Mouse (Mus musculus) neural tube, embryonic 12.5 days (tissue): Measurements from ENCODE around the gene Madd. TPM values are rescaled to one million over a fixed set of nuclear protein-coding genes. Genes with fewer than 3 reads are reported as not detected.

Experiments
- ATAC-seq: fragments of 200-750 bp; cut with Nextera tagmentation; 2 replicates; pipeline ENCODE4 v1.8.0; 2017; ENCODE audit warnings: low read depth, mild to moderate bottlenecking, moderate TSS enrichment, moderate library complexity; ENCODE audit not compliant: low FRiP score
- H3K27ac ChIP-seq: fragments of 300-500 bp; sonication (generic); 2 replicates; pipeline ENCODE4 v1.5.1; 2016
- H3K27me3 ChIP-seq: fragments of 300-500 bp; sonication (generic); replicated peaks from 2 replicates; pipeline ENCODE4 v1.6.1; 2016; ENCODE audit warnings: mild to moderate bottlenecking
- H3K36me3 ChIP-seq: fragments of 300-500 bp; sonication (generic); 2 replicates; pipeline ENCODE4 v1.6.1; 2016; ENCODE audit warnings: mild to moderate bottlenecking
- H3K4me1 ChIP-seq: fragments of 300-500 bp; sonication (generic); 2 replicates; pipeline ENCODE4 v1.6.1; 2016
- H3K4me2 ChIP-seq: fragments of 300-500 bp; sonication (generic); replicated peaks from 2 replicates; pipeline ENCODE4 v1.6.1; 2016; ENCODE audit warnings: mild to moderate bottlenecking
- H3K4me3 ChIP-seq: fragments of 300-500 bp; sonication (generic); 2 replicates; pipeline ENCODE4 v1.5.1; 2016
- H3K9ac ChIP-seq: fragments of 300-500 bp; sonication (generic); 2 replicates; pipeline ENCODE4 v1.6.1; 2016; ENCODE audit warnings: mild to moderate bottlenecking
- H3K9me3 ChIP-seq: fragments of 300-500 bp; sonication (generic); 2 replicates; pipeline ENCODE4 v1.6.1; 2016; ENCODE audit warnings: mild to moderate bottlenecking
- WGBS: fragments of 180-500 bp; shearing (Covaris S2); methylation state at CpG from one replicate; pipeline ENCODE4 v1.1.7; 2016; 5-methylcytosine and 5-hydroxymethylcytosine counted together
- polyA plus RNA-seq: library from polyadenylated mRNA; unstranded; fragments of >200 nt; fragmentation: Nextera tagmentation; extraction: Ambion mirVana; gene quantifications from 2 replicates; pipeline ENCODE4 v1.2.1, GENCODE M21; 2016

Madd gene
- polyA plus RNA-seq, 1 experiment from 2014 or later = 42.0 TPM

DNA sequence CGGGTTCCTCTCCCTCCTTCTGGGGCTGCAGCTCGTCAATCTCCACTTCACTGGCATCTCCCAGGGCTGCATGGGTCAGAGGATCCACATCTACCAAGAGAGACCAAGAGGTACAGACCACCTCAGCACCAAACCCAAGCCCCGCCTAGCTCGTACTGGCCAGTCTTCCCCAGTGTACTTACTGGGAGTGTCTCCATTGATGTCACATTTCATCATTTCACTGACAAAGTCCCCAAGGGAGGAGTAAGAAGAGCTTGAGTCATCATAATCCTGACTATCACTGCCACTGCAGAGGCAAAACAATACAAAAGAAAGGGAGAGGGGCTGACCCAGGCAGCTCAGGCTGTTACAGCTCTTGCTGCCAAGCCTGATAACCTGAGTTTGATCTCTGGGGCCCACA, 16.0 kb downstream of the Madd start:
- WGBS = 70% methylated on average over 4 of the region's 4 CpGs
- Histone ChIP-seq H3K36me3 (peaks cover 80% of the 10 kb centered on the region), H3K9ac (no peak overlapping the region), H3K4me2 (no peak overlapping the region), H3K27ac (no peak overlapping the region), H3K9me3 (no peaks in the 10 kb centered on the region), H3K4me3 (no peak overlapping the region), H3K4me1 (no peaks in the 10 kb centered on the region), H3K27me3 (no peaks in the 10 kb centered on the region)
- no peak for ATAC-seq

DNA sequence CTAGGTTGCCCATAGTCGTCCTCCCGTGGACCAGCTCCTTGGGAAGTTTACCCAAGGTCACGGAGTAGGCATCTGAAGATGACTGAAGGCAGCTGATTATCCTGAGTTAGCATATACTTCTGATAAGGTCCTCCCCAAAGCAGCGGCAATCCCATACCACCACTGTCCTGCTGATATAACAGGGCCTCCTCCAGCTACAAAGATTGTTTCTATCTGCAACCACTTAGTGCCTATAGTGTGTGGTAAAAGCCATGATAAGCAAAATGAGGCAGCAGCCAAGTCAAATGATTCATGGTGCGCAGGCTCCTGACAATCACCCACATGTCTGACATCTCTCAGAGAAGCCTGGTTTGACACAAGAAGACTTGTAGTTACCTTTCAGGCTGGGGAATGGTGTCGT, 18.6 kb downstream of the Madd start:
- no peak overlapping the region for H3K27ac ChIP-seq
- no peak for ATAC-seq
- H3K4me3 ChIP-seq = no peak overlapping the region
- WGBS = 91% methylated on average over 6 of the region's 6 CpGs
- peaks cover 78% of the 10 kb centered on the region for H3K36me3 ChIP-seq
- H3K4me1 ChIP-seq = no peaks in the 10 kb centered on the region
- no peak overlapping the region for H3K9ac ChIP-seq
- H3K9me3 ChIP-seq = no peaks in the 10 kb centered on the region
- no peaks in the 10 kb centered on the region for H3K27me3 ChIP-seq
- no peak overlapping the region for H3K4me2 ChIP-seq

DNA sequence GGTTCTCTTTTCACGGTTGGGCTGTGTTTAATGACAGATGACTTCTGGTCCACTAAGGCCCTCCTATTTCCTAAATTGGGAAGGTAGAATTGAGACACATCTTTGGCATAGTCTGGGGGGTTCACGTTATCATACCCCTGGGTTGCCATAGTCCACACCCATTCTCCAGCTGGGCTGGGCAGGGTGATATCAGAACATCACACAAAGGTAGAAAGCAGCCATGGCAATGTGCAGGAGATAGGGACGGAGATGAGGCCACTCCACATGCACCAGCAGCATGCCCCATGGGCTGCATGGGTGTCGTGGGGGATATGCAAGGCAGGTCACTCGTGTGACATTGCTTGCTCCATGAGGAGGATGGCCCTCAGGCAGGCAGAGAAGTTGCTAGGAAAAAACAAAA, 20.1 kb downstream of the Madd start:
- H3K27me3 ChIP-seq = no peaks in the 10 kb centered on the region
- H3K9ac ChIP-seq = no peak overlapping the region
- no peak for ATAC-seq
- H3K4me3 ChIP-seq = no peak overlapping the region
- peaks cover 76% of the 10 kb centered on the region for H3K36me3 ChIP-seq
- 86% methylated on average over 5 of the region's 5 CpGs for WGBS
- no peak overlapping the region for H3K27ac ChIP-seq
- no peak overlapping the region for H3K4me2 ChIP-seq
- no peaks in the 10 kb centered on the region for H3K4me1 ChIP-seq
- H3K9me3 ChIP-seq = no peaks in the 10 kb centered on the region

DNA sequence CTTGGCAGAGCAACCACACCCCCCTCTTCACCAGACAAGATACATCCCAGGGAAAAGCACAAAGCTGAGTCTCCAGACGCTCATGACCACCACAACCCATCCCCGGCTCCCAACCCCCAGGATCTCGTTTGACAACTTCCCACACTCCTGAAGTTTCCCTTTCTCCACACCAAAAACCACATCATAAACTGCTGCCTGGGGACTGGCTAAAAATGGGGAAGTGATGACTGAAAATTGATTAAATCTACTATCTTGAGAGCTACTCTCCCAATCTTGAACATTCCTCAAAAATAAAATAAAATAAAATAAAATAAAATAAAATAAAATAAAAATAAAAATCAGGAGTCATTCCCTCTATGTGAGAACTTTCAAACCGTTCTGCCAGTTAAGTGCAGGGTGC, 20.7 kb downstream of the Madd start:
- H3K4me2 ChIP-seq = no peak overlapping the region
- H3K27me3 ChIP-seq = no peaks in the 10 kb centered on the region
- no peak overlapping the region for H3K9ac ChIP-seq
- no peak for ATAC-seq
- peaks cover 79% of the 10 kb centered on the region for H3K36me3 ChIP-seq
- WGBS = 85% methylated on average over 4 of the region's 4 CpGs
- no peaks in the 10 kb centered on the region for H3K9me3 ChIP-seq
- H3K27ac ChIP-seq = no peak overlapping the region
- H3K4me3 ChIP-seq = no peak overlapping the region
- H3K4me1 ChIP-seq = no peaks in the 10 kb centered on the region

DNA sequence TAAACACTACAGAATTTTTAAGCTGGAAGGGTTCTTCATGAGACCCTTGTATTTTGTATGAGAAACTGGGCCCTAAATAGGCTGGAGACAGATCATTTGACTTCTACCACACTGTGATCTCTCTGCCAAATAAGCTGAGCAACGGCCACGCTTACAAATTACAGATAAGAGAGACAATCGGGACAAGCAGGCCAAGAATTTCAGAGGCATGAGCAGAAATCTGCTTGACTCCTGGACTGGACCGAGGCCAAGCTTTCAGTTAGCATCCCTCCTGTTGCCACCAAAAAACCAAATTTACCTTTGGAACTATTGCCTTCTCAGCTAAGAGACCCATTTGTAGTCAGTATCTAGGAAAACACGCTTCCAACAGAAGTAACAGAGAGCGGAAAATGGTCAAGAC, 23.0 kb downstream of the Madd start:
- Histone ChIP-seq H3K9me3 (no peaks in the 10 kb centered on the region), H3K27me3 (no peaks in the 10 kb centered on the region), H3K4me1 (no peaks in the 10 kb centered on the region), H3K27ac (no peak overlapping the region), H3K4me2 (no peak overlapping the region), H3K9ac (no peak overlapping the region), H3K36me3 (peaks cover 80% of the 10 kb centered on the region), H3K4me3 (no peak overlapping the region)
- WGBS = 94% methylated on average over 6 of the region's 6 CpGs
- ATAC-seq = no peak

DNA sequence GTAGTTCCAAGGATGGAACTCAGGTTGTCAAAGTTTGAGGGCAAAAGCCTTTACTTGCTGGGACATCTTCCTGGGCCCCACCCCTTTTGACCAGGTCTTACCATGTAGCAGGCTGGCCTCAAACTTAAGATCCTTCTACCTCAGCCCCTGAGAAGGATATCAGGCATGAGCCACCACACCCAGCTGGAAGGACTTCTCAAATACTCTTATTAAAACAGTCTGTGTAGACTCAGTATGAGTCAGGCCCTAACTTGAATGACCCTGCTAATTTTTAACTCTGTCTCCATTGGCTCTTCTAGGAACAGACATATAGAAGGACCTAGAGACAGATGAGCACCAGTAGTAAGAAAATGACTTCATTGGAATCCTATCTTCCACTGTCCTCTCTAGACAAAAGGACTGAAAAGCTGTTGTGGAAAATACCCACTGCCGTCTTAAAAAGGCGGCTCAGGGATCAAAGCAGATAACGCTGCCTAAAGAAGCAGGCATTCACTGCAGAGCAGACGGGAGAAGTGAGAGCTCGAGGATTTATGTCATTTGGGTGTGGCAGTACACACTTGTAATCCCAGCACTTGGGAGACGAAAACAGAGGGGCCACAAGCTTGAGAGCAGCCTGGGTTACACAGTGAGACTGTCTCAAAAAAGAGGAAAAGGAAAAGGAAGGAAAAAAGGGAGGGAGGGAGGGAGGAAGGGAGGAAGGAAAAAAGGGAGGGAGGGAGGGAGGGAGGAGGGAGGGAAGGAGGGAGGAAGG, 26.5 kb downstream of the Madd start:
- WGBS = 16% methylated on average over 6 of the region's 6 CpGs
- Histone ChIP-seq H3K36me3 (peaks cover 77% of the 10 kb centered on the region), H3K4me2 (no peak overlapping the region), H3K27ac (no peak overlapping the region), H3K4me1 (no peaks in the 10 kb centered on the region), H3K9ac (no peak overlapping the region), H3K27me3 (no peaks in the 10 kb centered on the region), H3K4me3 (no peak overlapping the region), H3K9me3 (no peaks in the 10 kb centered on the region)
- ATAC-seq = no peak

DNA sequence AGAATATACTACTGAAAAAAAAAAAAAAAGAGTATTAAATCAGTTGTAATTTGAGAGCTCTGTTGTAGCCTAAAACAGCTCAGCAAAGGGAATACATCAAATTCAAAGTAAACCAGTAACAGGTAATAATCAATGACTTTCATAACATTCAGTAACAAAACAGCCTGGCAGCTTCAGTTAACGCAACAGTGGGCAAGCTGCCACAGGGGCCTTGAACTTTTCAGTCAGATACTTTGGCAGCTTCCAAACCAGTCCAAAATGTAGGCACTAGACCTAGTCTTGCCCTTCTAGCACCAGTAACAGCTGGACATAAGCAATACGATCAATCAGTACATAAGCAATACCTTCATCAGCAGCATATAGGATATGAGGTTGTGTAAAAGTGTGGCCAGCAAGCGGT, 29.5 kb downstream of the Madd start:
- H3K36me3 ChIP-seq = peaks cover 76% of the 10 kb centered on the region
- no peak overlapping the region for H3K4me3 ChIP-seq
- no peaks in the 10 kb centered on the region for H3K27me3 ChIP-seq
- H3K4me2 ChIP-seq = no peak overlapping the region
- no peak for ATAC-seq
- H3K4me1 ChIP-seq = no peaks in the 10 kb centered on the region
- H3K9me3 ChIP-seq = no peaks in the 10 kb centered on the region
- H3K9ac ChIP-seq = no peak overlapping the region
- no peak overlapping the region for H3K27ac ChIP-seq
- WGBS = 96% methylated on average over 3 of the region's 3 CpGs

DNA sequence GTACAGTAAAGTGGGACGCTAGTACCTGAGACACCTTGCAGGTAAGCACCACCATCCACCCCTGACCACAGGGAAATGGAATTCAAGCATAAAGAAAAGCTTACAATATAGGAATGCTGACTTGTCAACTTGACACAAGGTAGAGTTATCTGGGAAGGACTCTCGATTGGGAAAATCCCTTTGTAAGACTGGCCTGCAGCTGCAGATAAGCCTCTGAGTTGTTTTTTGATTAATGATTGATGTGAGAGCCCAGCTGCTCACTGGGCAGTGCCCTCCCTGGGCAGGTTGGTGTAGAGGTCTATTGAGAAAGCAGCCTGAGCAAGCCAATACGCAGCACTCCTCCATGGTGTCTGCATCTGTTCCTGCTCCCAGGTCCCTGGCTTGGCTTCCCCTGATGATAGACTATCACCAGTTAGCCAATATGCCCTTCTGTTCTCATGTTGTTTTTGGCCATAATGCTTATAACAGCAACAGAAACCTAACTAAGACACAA, 30.7 kb downstream of the Madd start:
- ATAC-seq = no peak
- peaks cover 75% of the 10 kb centered on the region for H3K36me3 ChIP-seq
- H3K4me1 ChIP-seq = no peaks in the 10 kb centered on the region
- WGBS = 84% methylated on average over 3 of the region's 3 CpGs
- H3K9me3 ChIP-seq = no peaks in the 10 kb centered on the region
- no peak overlapping the region for H3K4me3 ChIP-seq
- H3K27ac ChIP-seq = no peak overlapping the region
- no peaks in the 10 kb centered on the region for H3K27me3 ChIP-seq
- H3K9ac ChIP-seq = no peak overlapping the region
- no peak overlapping the region for H3K4me2 ChIP-seq

DNA sequence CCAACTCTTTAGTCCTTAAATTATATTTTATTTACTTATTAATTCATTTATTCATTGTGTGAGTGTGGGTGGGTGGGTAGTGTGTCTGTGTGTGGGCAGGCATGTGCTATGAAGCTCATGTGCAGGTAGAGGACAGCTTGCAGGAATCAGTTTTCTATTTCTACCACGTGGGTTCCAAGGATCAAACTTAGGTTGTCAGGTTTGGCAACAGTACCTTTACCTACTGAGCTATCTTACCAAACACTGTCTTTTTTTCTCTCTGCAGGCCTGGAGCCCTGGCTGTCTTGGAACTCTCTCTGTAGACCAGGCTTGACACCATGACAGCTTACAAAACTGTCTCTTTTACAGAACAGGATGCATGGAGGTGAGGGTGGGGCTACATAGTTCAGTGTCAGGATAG, 32.3 kb downstream of the Madd start:
- Histone ChIP-seq H3K36me3 (peaks cover 68% of the 10 kb centered on the region), H3K4me3 (no peak overlapping the region), H3K4me2 (no peak overlapping the region), H3K9me3 (no peaks in the 10 kb centered on the region), H3K27ac (no peak overlapping the region), H3K4me1 (no peaks in the 10 kb centered on the region), H3K27me3 (no peaks in the 10 kb centered on the region), H3K9ac (no peak overlapping the region)
- 81% methylated on average over 1 of the region's 1 CpGs for WGBS
- ATAC-seq = no peak

DNA sequence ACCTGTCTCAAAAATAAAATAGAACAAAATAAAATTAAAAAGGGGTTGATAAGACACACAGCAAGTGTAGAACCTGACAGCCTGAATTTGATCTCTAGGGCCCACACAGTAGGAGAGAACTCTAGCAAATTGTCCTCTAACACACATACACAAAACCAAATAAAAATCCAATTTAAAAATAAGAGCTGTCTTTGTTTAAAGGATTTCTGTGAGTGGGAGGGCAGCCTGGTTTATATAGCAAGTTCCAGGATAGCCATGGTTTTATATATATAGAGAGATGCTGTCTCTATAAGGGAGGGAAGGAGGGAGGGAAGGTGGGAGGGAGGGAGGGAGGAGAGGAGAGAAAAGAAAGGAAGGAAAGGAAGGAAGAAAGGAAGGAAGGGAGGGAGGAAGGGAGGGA, 35.5 kb downstream of the Madd start:
- Histone ChIP-seq H3K36me3 (peaks cover 63% of the 10 kb centered on the region), H3K27me3 (no peaks in the 10 kb centered on the region), H3K4me3 (no peak overlapping the region), H3K4me1 (no peaks in the 10 kb centered on the region), H3K9me3 (no peaks in the 10 kb centered on the region), H3K4me2 (no peak overlapping the region), H3K9ac (no peak overlapping the region), H3K27ac (no peak overlapping the region)
- no peak for ATAC-seq

DNA sequence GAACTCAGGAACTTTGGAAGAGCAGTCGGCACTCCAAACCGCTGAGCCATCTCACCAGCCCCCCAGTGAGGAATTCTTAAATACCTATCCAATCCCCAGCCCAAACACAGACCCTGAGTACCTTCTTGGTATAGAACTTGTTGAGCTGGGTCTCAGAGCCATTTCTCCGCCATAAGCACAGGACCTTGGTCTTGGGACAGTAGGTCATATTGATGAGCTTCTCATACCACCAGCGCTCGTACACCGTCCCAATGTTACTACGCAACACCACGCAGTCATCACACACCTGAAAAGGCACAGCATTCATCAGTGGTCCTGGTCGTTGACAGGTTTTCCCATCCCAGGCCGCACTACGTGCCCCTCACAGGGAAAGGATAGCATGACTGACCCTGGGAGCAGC, 40.2 kb downstream of the Madd start:
- no peaks in the 10 kb centered on the region for H3K9me3 ChIP-seq
- 94% methylated on average over 11 of the region's 11 CpGs for WGBS
- H3K4me1 ChIP-seq = no peaks in the 10 kb centered on the region
- no peak overlapping the region for H3K9ac ChIP-seq
- peaks cover 70% of the 10 kb centered on the region for H3K36me3 ChIP-seq
- no peaks in the 10 kb centered on the region for H3K27me3 ChIP-seq
- no peak for ATAC-seq
- no peak overlapping the region for H3K4me2 ChIP-seq
- H3K27ac ChIP-seq = no peak overlapping the region
- H3K4me3 ChIP-seq = no peak overlapping the region

DNA sequence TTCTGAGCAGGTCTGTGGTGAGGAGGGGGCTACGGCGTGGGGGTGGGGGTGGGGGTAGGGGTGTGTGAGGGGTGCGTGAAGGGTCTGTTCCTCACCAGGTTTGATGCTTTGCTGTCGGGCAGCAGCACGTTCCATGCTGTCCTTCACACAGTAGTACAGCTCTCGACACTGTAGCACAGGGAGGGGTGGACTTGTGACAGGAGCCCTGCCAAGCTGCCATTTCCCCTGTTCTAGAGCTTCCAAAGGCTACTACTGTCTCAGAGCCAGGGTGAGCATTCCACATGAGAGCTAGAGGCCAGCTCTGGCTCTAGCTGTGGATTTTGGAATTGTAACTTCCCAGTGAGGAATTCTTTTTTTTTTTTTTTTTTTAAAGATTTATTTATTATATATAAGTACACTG, 40.7 kb downstream of the Madd start:
- no peak overlapping the region for H3K4me3 ChIP-seq
- H3K9ac ChIP-seq = no peak overlapping the region
- peaks cover 73% of the 10 kb centered on the region for H3K36me3 ChIP-seq
- 94% methylated on average over 6 of the region's 6 CpGs for WGBS
- H3K9me3 ChIP-seq = no peaks in the 10 kb centered on the region
- no peak overlapping the region for H3K27ac ChIP-seq
- no peak overlapping the region for H3K4me2 ChIP-seq
- no peaks in the 10 kb centered on the region for H3K27me3 ChIP-seq
- no peak for ATAC-seq
- H3K4me1 ChIP-seq = no peaks in the 10 kb centered on the region

DNA sequence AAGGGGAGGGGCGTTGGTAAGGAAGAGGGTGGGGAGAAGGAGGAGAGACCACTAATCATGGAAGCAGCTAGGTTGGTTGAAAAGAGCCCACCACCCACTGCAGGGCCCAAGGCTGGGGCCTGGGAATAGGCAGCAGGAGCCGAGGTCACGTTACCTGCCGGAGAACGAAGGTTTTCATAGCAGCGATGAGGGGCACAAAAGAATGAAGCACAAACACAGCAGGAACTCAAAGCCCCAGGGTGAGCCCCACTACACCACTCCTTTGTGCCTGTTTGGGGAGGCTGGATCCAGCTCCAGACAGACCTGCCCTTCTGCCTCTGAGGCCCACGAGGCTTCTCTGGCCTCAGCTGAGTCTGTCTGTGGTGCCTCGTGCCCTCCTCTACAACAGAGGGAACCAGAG, 43.9 kb downstream of the Madd start:
- no peak overlapping the region for H3K4me3 ChIP-seq
- no peak overlapping the region for H3K27ac ChIP-seq
- H3K4me1 ChIP-seq = no peaks in the 10 kb centered on the region
- H3K27me3 ChIP-seq = no peaks in the 10 kb centered on the region
- H3K36me3 ChIP-seq = peaks cover 67% of the 10 kb centered on the region
- no peak overlapping the region for H3K9ac ChIP-seq
- H3K9me3 ChIP-seq = no peaks in the 10 kb centered on the region
- H3K4me2 ChIP-seq = no peak overlapping the region
- no peak for ATAC-seq
- 79% methylated on average over 8 of the region's 8 CpGs for WGBS
